Mouse (Mus musculus) olfactory bulb, adult 2 months (tissue): ENCODE results near the gene Gata5.

Source experiments
- CTCF ChIP-seq: fragments of 200-500 bp; IDR thresholded peaks from 2 replicates; pipeline ENCODE4 v1.5.1; 2012; ENCODE audit warnings: low read depth, mild to moderate bottlenecking, low read length, moderate library complexity; ENCODE audit not compliant: insufficient read depth
- POLR2A ChIP-seq: fragments of 200-500 bp; IDR thresholded peaks from 2 replicates; pipeline ENCODE4 v1.6.1; 2012; ENCODE audit warnings: mild to moderate bottlenecking, low read depth, low read length, moderate library complexity; ENCODE audit not compliant: insufficient read depth

GRCm38 (mm10) chr2:180305490-180305889 lies 29.0 kb downstream of the Gata5 start:
- TF ChIP-seq POLR2A (no peak), CTCF (no peak)
